Mouse (Mus musculus) lung, postnatal 10 days (tissue): ENCODE measurements around the gene Chic1.

Experiments
- DNase-seq: peaks from one replicate; pipeline ENCODE4 v3.0.0; 2021

Gene Chic1

GRCm38 (mm10) chrX:103438023-103438422 lies 81.7 kb downstream of the Chic1 start:
- no peak for DNase-seq

- DNase-seq, result peak; percentile 19
These were observed 84.5 kb downstream of the Chic1 start for GRCm38 (mm10) chrX:103440803-103441202.

GRCm38 (mm10) chrX:103443755-103444154 lies 87.5 kb downstream of the Chic1 start:
- peak; percentile 49 for DNase-seq
